8 mouse cellular contexts compared by ENCODE assay signal in the genomic region with DNA sequence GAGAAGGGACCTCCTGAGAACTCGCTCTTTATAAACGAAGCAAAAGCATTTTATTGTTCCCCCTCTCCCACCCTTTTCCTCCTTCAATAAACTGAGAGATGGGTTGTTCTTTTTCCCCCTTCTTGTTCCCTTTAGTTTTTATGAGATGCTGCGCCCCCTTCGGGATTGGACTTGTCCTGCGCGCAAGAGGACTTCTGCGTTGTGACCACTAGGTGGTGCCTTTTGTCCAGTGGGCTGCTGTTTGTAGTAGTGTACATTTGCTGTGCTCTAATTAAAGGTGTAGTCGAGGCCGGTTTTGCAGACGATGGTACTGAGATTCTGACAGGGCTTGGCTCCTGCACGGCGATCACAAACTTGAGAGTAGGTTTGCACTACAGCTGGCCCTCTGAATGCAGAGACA. TPM values are rescaled to one million over a fixed set of nuclear protein-coding genes. Genes with fewer than 3 reads are reported as not detected.
A peak's percentile ranks its signal among the peaks of the same experiment; 100 is the strongest.
DNase-seq lines count a peak whose midpoint lies in the region; ATAC-seq and TF ChIP-seq lines count a peak whose summit lies in the region.

No protein-coding gene starts in this region.

- H3K9me3 ChIP-seq in embryonic facial prominence, embryonic 15.5 days (replicated peaks) = no peaks in the 10 kb centered on the region
- no peaks in the 10 kb centered on the region for H3K9me3 ChIP-seq in heart, embryonic 15.5 days (replicated peaks)
- no peaks in the 10 kb centered on the region for H3K9me3 ChIP-seq in liver, embryonic 16.5 days (replicated peaks; ENCODE audit: control insufficient read depth, low read length)

- H3K4me3 ChIP-seq in embryonic facial prominence, embryonic 15.5 days (replicated peaks) = peak overlapping the region; percentile 68
- H3K4me3 ChIP-seq in heart, embryonic 15.5 days = no peak overlapping the region
- H3K4me3 ChIP-seq in liver, embryonic 16.5 days (ENCODE audit: low read depth, low read length) = peak overlapping the region; percentile 84; the same call in 1 of the 2 replicates
- H3K4me3 ChIP-seq in olfactory bulb, adult 2 months (ENCODE audit: insufficient read depth, low read depth, low read length) = no peak overlapping the region

- peak overlapping the region; percentile 97 for H3K4me2 ChIP-seq in embryonic facial prominence, embryonic 15.5 days (replicated peaks)
- peak overlapping the region; percentile 93 for H3K4me2 ChIP-seq in heart, embryonic 15.5 days
- H3K4me2 ChIP-seq in liver, embryonic 16.5 days (ENCODE audit: low read depth, low read length) = peak overlapping the region; percentile 99; the same call in 1 of the 2 replicates

- no peaks in the 10 kb centered on the region for H3K27me3 ChIP-seq in embryonic facial prominence, embryonic 15.5 days
- no peaks in the 10 kb centered on the region for H3K27me3 ChIP-seq in heart, embryonic 15.5 days
- H3K27me3 ChIP-seq in liver, embryonic 16.5 days (ENCODE audit: control insufficient read depth, insufficient read depth, low read depth, low read length) = no peaks in the 10 kb centered on the region

- peak; percentile 90 for DNase-seq in adrenal gland, postnatal 14 days
- DNase-seq in kidney, postnatal 14 days = peak; percentile 90
- DNase-seq in thymus, postnatal 0 days (ENCODE audit: low spot score) = peak; percentile 83

- H3K36me3 ChIP-seq in embryonic facial prominence, embryonic 15.5 days = peaks cover 22% of the 10 kb centered on the region
- H3K36me3 ChIP-seq in heart, embryonic 15.5 days = peaks cover 22% of the 10 kb centered on the region
- H3K36me3 ChIP-seq in liver, embryonic 16.5 days (ENCODE audit: control insufficient read depth, insufficient read depth) = peaks cover 5% of the 10 kb centered on the region

- no peak overlapping the region for H3K9ac ChIP-seq in embryonic facial prominence, embryonic 15.5 days
- H3K9ac ChIP-seq in heart, embryonic 15.5 days = no peak overlapping the region
- H3K9ac ChIP-seq in liver, embryonic 16.5 days (ENCODE audit: low read depth, low read length) = no peak overlapping the region

- peaks cover 55% of the 10 kb centered on the region for H3K4me1 ChIP-seq in embryonic facial prominence, embryonic 15.5 days
- peaks cover 53% of the 10 kb centered on the region for H3K4me1 ChIP-seq in heart, embryonic 15.5 days (replicated peaks)
- H3K4me1 ChIP-seq in liver, embryonic 16.5 days (ENCODE audit: control insufficient read depth, low read depth, low read length) = peaks cover 49% of the 10 kb centered on the region
- peaks cover 36% of the 10 kb centered on the region for H3K4me1 ChIP-seq in olfactory bulb, adult 2 months (ENCODE audit: control insufficient read depth, insufficient read depth, low read length)

- peak; percentile 90 for TF ChIP-seq CTCF in olfactory bulb, adult 2 months (IDR thresholded peaks at IDR 0.05; ENCODE audit: insufficient read depth, low read depth, low read length)

- 8% methylated on average over 12 of the region's 12 CpGs for WGBS in embryonic facial prominence, embryonic 15.5 days
- 3% methylated on average over 12 of the region's 12 CpGs for WGBS in heart, embryonic 15.5 days
- WGBS in liver, embryonic 16.5 days (ENCODE audit: insufficient replicate concordance) = 4% methylated on average over 12 of the region's 12 CpGs
- 5% methylated on average over 12 of the region's 12 CpGs for WGBS in olfactory bulb, adult 2 months

- H3K27ac ChIP-seq in embryonic facial prominence, embryonic 15.5 days (replicated peaks) = no peak overlapping the region
- H3K27ac ChIP-seq in heart, embryonic 15.5 days = no peak overlapping the region
- H3K27ac ChIP-seq in liver, embryonic 16.5 days (ENCODE audit: low read length) = peak overlapping the region; percentile 21
- H3K27ac ChIP-seq in olfactory bulb, adult 2 months (ENCODE audit: insufficient read depth, low read depth, low read length) = no peak overlapping the region

- peak; percentile 41 for ATAC-seq in CD4-positive, CD25-positive, alpha-beta regulatory T cell, adult 4 months
- ATAC-seq in embryonic facial prominence, embryonic 15.5 days (ENCODE audit: insufficient number of reproducible peaks, low FRiP score, low TSS enrichment, low read depth) = no peak
- ATAC-seq in heart, embryonic 15.5 days (replicated peaks; ENCODE audit: insufficient number of reproducible peaks, insufficient read depth, low FRiP score, low read depth) = no peak
- no peak for ATAC-seq in liver, embryonic 16.5 days (ENCODE audit: low read depth)

- no peak for TF ChIP-seq POLR2A in olfactory bulb, adult 2 months (IDR thresholded peaks at IDR 0.05; ENCODE audit: insufficient read depth, low read depth, low read length)

RNA-seq across cellular contexts. Expression of a gene that starts 2.6 kb away (rescaled TPM):
- polyA plus RNA-seq in CD4-positive, CD25-positive, alpha-beta regulatory T cell, adult 4 months (2017; shearing (Covaris generic)) = 1 to 10 TPM; 2.0 to 2.4 TPM
- 35.9 and 38.6 TPM in 2 replicates for total RNA-seq in adrenal gland, postnatal 14 days (2021)
- polyA plus RNA-seq in embryonic facial prominence, embryonic 15.5 days (2015; fragmentation: Nextera tagmentation; extraction: Ambion mirVana) = 31.1 and 32.2 TPM in 2 replicates
- polyA plus RNA-seq in heart, embryonic 15.5 days (2015; fragmentation: Nextera tagmentation; extraction: Ambion mirVana) = 11.5 and 17.6 TPM in 2 replicates
- polyA plus RNA-seq in liver, embryonic 16.5 days (2015; fragmentation: Nextera tagmentation; extraction: Ambion mirVana) = 6.4 and 6.6 TPM in 2 replicates
- polyA plus RNA-seq in olfactory bulb, adult 2 months (2012; ENCODE audit: insufficient read depth, insufficient read length, low replicate concordance, missing spikeins) = not detected in 2 replicates
- 18.3 and 20.7 TPM in 2 replicates for polyA plus RNA-seq in thymus, postnatal 0 days (2015; fragmentation: Nextera tagmentation; extraction: Ambion mirVana)

RNA-seq across cellular contexts. Expression of a gene that starts 15.4 kb away (rescaled TPM):
- 1 to 10 TPM; 1.7 to 3.0 TPM for polyA plus RNA-seq in CD4-positive, CD25-positive, alpha-beta regulatory T cell, adult 4 months (2017; shearing (Covaris generic))
- total RNA-seq in adrenal gland, postnatal 14 days (2021) = 7.1 and 8.2 TPM in 2 replicates
- polyA plus RNA-seq in embryonic facial prominence, embryonic 15.5 days (2015; fragmentation: Nextera tagmentation; extraction: Ambion mirVana) = 5.9 and 6.3 TPM in 2 replicates
- polyA plus RNA-seq in heart, embryonic 15.5 days (2015; fragmentation: Nextera tagmentation; extraction: Ambion mirVana) = 2.2 and 2.3 TPM in 2 replicates
- 0.12 and 0.48 TPM in 2 replicates for polyA plus RNA-seq in liver, embryonic 16.5 days (2015; fragmentation: Nextera tagmentation; extraction: Ambion mirVana)
- polyA plus RNA-seq in olfactory bulb, adult 2 months (2012; ENCODE audit: insufficient read depth, insufficient read length, low replicate concordance, missing spikeins) = not detected in 2 replicates
- polyA plus RNA-seq in thymus, postnatal 0 days (2015; fragmentation: Nextera tagmentation; extraction: Ambion mirVana) = 5.5 and 5.9 TPM in 2 replicates

RNA-seq across cellular contexts. Expression of a gene that starts 16.9 kb away (rescaled TPM):
- polyA plus RNA-seq in CD4-positive, CD25-positive, alpha-beta regulatory T cell, adult 4 months (2017; shearing (Covaris generic)) = not detected
- 0.34 and 6.8 TPM in 2 replicates for total RNA-seq in adrenal gland, postnatal 14 days (2021)
- 0.58 and 1.3 TPM in 2 replicates for polyA plus RNA-seq in embryonic facial prominence, embryonic 15.5 days (2015; fragmentation: Nextera tagmentation; extraction: Ambion mirVana)
- 0.14 and 0.61 TPM in 2 replicates for polyA plus RNA-seq in heart, embryonic 15.5 days (2015; fragmentation: Nextera tagmentation; extraction: Ambion mirVana)
- polyA plus RNA-seq in liver, embryonic 16.5 days (2015; fragmentation: Nextera tagmentation; extraction: Ambion mirVana) = 60.8 and 63.7 TPM in 2 replicates
- not detected in 2 replicates for polyA plus RNA-seq in olfactory bulb, adult 2 months (2012; ENCODE audit: insufficient read depth, insufficient read length, low replicate concordance, missing spikeins)
- 0.23 and 0.47 TPM in 2 replicates for polyA plus RNA-seq in thymus, postnatal 0 days (2015; fragmentation: Nextera tagmentation; extraction: Ambion mirVana)

RNA-seq across cellular contexts. Expression of a gene that starts 17.7 kb away (rescaled TPM):
- 1 to 10 TPM; 5.0 to 6.4 TPM for polyA plus RNA-seq in CD4-positive, CD25-positive, alpha-beta regulatory T cell, adult 4 months (2017; shearing (Covaris generic))
- 83.7 and 84.3 TPM in 2 replicates for total RNA-seq in adrenal gland, postnatal 14 days (2021)
- polyA plus RNA-seq in embryonic facial prominence, embryonic 15.5 days (2015; fragmentation: Nextera tagmentation; extraction: Ambion mirVana) = 35.3 and 36.8 TPM in 2 replicates
- 19.6 and 27.3 TPM in 2 replicates for polyA plus RNA-seq in heart, embryonic 15.5 days (2015; fragmentation: Nextera tagmentation; extraction: Ambion mirVana)
- polyA plus RNA-seq in liver, embryonic 16.5 days (2015; fragmentation: Nextera tagmentation; extraction: Ambion mirVana) = 13.8 TPM in 2 replicates
- not detected in 2 replicates for polyA plus RNA-seq in olfactory bulb, adult 2 months (2012; ENCODE audit: insufficient read depth, insufficient read length, low replicate concordance, missing spikeins)
- 18.5 and 19.6 TPM in 2 replicates for polyA plus RNA-seq in thymus, postnatal 0 days (2015; fragmentation: Nextera tagmentation; extraction: Ambion mirVana)

RNA-seq across cellular contexts. Expression of a gene that starts 19.3 kb away (rescaled TPM):
- not detected for polyA plus RNA-seq in CD4-positive, CD25-positive, alpha-beta regulatory T cell, adult 4 months (2017; shearing (Covaris generic))
- not detected in 2 replicates for total RNA-seq in adrenal gland, postnatal 14 days (2021)
- polyA plus RNA-seq in embryonic facial prominence, embryonic 15.5 days (2015; fragmentation: Nextera tagmentation; extraction: Ambion mirVana) = not detected in 2 replicates
- polyA plus RNA-seq in heart, embryonic 15.5 days (2015; fragmentation: Nextera tagmentation; extraction: Ambion mirVana) = not detected in 2 replicates
- polyA plus RNA-seq in liver, embryonic 16.5 days (2015; fragmentation: Nextera tagmentation; extraction: Ambion mirVana) = not detected in 2 replicates
- polyA plus RNA-seq in olfactory bulb, adult 2 months (2012; ENCODE audit: insufficient read depth, insufficient read length, low replicate concordance, missing spikeins) = not detected in 2 replicates
- not detected in 2 replicates for polyA plus RNA-seq in thymus, postnatal 0 days (2015; fragmentation: Nextera tagmentation; extraction: Ambion mirVana)

Comparison
In these comparisons a context has a peak if more than half of its experiments do, and no peak if none do; other contexts are left out.
1. H3K4me3 ChIP-seq: peak in embryonic facial prominence, embryonic 15.5 days (single experiment) and liver, embryonic 16.5 days (single experiment); none in heart, embryonic 15.5 days (single experiment) and olfactory bulb, adult 2 months (single experiment).
2. RNA of a gene that starts 16.9 kb away (polyA plus RNA-seq): 60.8 to 63.7 TPM in liver, embryonic 16.5 days; 0.58 to 1.3 TPM in embryonic facial prominence, embryonic 15.5 days, 0.23 to 0.47 TPM in thymus, postnatal 0 days, 0.14 to 0.61 TPM in heart, embryonic 15.5 days, not detected in CD4-positive, CD25-positive, alpha-beta regulatory T cell, adult 4 months and not detected in olfactory bulb, adult 2 months; every median in the first group is over 10 times any median in the second.
3. Peak in every context shown above with its lines, with median percentiles within 50 percentile points of each other: DNase-seq and H3K4me2 ChIP-seq.